Mouse (Mus musculus) monocyte, adult 5-6 weeks (primary cell): ENCODE data around the gene Samhd1. TPM values are rescaled to one million over a fixed set of nuclear protein-coding genes. Genes with fewer than 3 reads are reported as not detected.

Source experiments
- ATAC-seq: fragments of 153-309, 156-312 bp; replicated peaks from 2 replicates; pipeline ENCODE4 v1.8.0; 2017; ENCODE audit warnings: mild to moderate bottlenecking; ENCODE audit not compliant: low TSS enrichment, insufficient number of reproducible peaks, severe bottlenecking, poor library complexity, low FRiP score
- total RNA-seq: library from RNA; stranded (forward); fragments of 200-1000, 200-491, 200-594 nt; gene quantifications from 3 replicates; pipeline ENCODE4 v1.2.3, GENCODE M21; 2017

Samhd1 gene
- total RNA-seq, 1 experiment from 2014 or later: 1,123 TPM

GRCm38 (mm10) chr2:157138808-157139207 lies 3.7 kb upstream of the Samhd1 start:
- peak; percentile 62 for ATAC-seq

- ATAC-seq: peak; percentile 45; the same call in 1 of the 2 replicates
Measured at GRCm38 (mm10) chr2:157137959-157138731, 3.1 kb upstream of the Samhd1 start.

- no peak for ATAC-seq
Measured at GRCm38 (mm10) chr2:157136646-157137045, 1.6 kb upstream of the Samhd1 start.

- no peak for ATAC-seq
Measured at GRCm38 (mm10) chr2:157136176-157136575, 1.1 kb upstream of the Samhd1 start.

- no peak for ATAC-seq
Measured at GRCm38 (mm10) chr2:157135529-157136120, 560 bp upstream of the Samhd1 start.

GRCm38 (mm10) chr2:157134479-157134931 lies 560 bp downstream of the Samhd1 start:
- ATAC-seq: peak; percentile 0; the same call in 1 of the 2 replicates

- ATAC-seq: peak; percentile 4; the same call in 1 of the 2 replicates
Measured at GRCm38 (mm10) chr2:157133769-157134478, 1.1 kb downstream of the Samhd1 start.

- ATAC-seq: no peak
Measured at GRCm38 (mm10) chr2:157132686-157133540, 2.2 kb downstream of the Samhd1 start.

GRCm38 (mm10) chr2:157132086-157132485 lies 3.0 kb downstream of the Samhd1 start:
- no peak for ATAC-seq

- ATAC-seq: no peak
Measured at GRCm38 (mm10) chr2:157130813-157131514, 4.1 kb downstream of the Samhd1 start.

- no peak for ATAC-seq
Measured at GRCm38 (mm10) chr2:157129601-157130164, 5.4 kb downstream of the Samhd1 start.

- no peak for ATAC-seq
Measured at GRCm38 (mm10) chr2:157129096-157129495, 6.0 kb downstream of the Samhd1 start.

GRCm38 (mm10) chr2:157128072-157128471 lies 7.0 kb downstream of the Samhd1 start:
- no peak for ATAC-seq

GRCm38 (mm10) chr2:157127370-157127769 lies 7.7 kb downstream of the Samhd1 start:
- no peak for ATAC-seq

GRCm38 (mm10) chr2:157125246-157125645 lies 9.8 kb downstream of the Samhd1 start:
- no peak for ATAC-seq

- no peak for ATAC-seq
Measured at GRCm38 (mm10) chr2:157121766-157122165, 13.3 kb downstream of the Samhd1 start.

GRCm38 (mm10) chr2:157119075-157119474 lies 16.0 kb downstream of the Samhd1 start:
- no peak for ATAC-seq

- no peak for ATAC-seq
Measured at GRCm38 (mm10) chr2:157118556-157118955, 16.5 kb downstream of the Samhd1 start.
